ENCODE assay signal across 35 mouse cellular contexts in genomic region chr6:48763567-48764270, GRCm38 (mm10). TPM values are rescaled to one million over a fixed set of nuclear protein-coding genes. Genes with fewer than 3 reads are reported as not detected.
DNase-seq lines count a peak whose midpoint lies in the region; ATAC-seq lines count a peak whose summit lies in the region.
"Had no signal": no experiment of that assay in that cellular context is flagged by ENCODE, and none has a peak within 500 bp of the region (broad histone marks: within the 10 kb centered on the region; RNA-seq: fewer than 3 reads in every experiment).

No protein-coding gene starts in this region.

- H3K9ac ChIP-seq in midbrain, embryonic 14.5 days (replicated peaks; ENCODE audit: low read length) = no peak overlapping the region
- H3K9ac ChIP-seq in midbrain, embryonic 11.5 days (ENCODE audit: low read length) = no peak overlapping the region
- H3K9ac ChIP-seq: embryonic facial prominence, embryonic 12.5 days; heart, embryonic 13.5 days; limb, embryonic 15.5 days; liver, embryonic 13.5 days had no signal

- no peak overlapping the region for H3K4me2 ChIP-seq in midbrain, embryonic 14.5 days (ENCODE audit: low read length)
- no peak overlapping the region for H3K4me2 ChIP-seq in midbrain, embryonic 11.5 days
- H3K4me2 ChIP-seq: embryonic facial prominence, embryonic 12.5 days; heart, embryonic 13.5 days; limb, embryonic 15.5 days; liver, embryonic 13.5 days had no signal

- 91% methylated on average over 7 of the region's 7 CpGs for WGBS in heart, embryonic 10.5 days
- WGBS in midbrain, embryonic 14.5 days = 74% methylated on average over 7 of the region's 7 CpGs
- 87% methylated on average over 7 of the region's 7 CpGs for WGBS in midbrain, embryonic 11.5 days

- no peak overlapping the region for H3K4me3 ChIP-seq in heart, embryonic 10.5 days
- no peak overlapping the region for H3K4me3 ChIP-seq in midbrain, embryonic 14.5 days (replicated peaks; ENCODE audit: low read depth, low read length)
- no peak overlapping the region for H3K4me3 ChIP-seq in midbrain, embryonic 11.5 days (ENCODE audit: low read depth, low read length)
- H3K4me3 ChIP-seq: embryonic facial prominence, embryonic 12.5 days; gastrocnemius, adult 2 months; heart, embryonic 13.5 days; limb, embryonic 15.5 days; liver, embryonic 13.5 days; midbrain, embryonic 10.5 days; myocyte had no signal

- H3K27me3 ChIP-seq in heart, embryonic 10.5 days (ENCODE audit: insufficient read depth, poor library complexity, severe bottlenecking) = no peaks in the 10 kb centered on the region
- no peaks in the 10 kb centered on the region for H3K27me3 ChIP-seq in midbrain, embryonic 14.5 days (ENCODE audit: control insufficient read depth, insufficient read depth, low read length)
- H3K27me3 ChIP-seq in midbrain, embryonic 11.5 days (ENCODE audit: control insufficient read depth, insufficient read depth, low read length) = no peaks in the 10 kb centered on the region
- H3K27me3 ChIP-seq: embryonic facial prominence, embryonic 12.5 days; heart, embryonic 13.5 days; limb, embryonic 15.5 days; liver, embryonic 13.5 days had no signal

- no peak for ATAC-seq in midbrain, embryonic 14.5 days (ENCODE audit: low FRiP score, low TSS enrichment)
- no peak for ATAC-seq in midbrain, embryonic 11.5 days (ENCODE audit: low FRiP score)
- ATAC-seq in inflammation-experienced regulatory T-cells, adult 6 months = peak; percentile 54
- ATAC-seq: forebrain, embryonic 16.5 days; hindbrain, postnatal 0 days; intestine, postnatal 0 days had no signal

- no peaks in the 10 kb centered on the region for H3K4me1 ChIP-seq in heart, embryonic 10.5 days
- no peaks in the 10 kb centered on the region for H3K4me1 ChIP-seq in midbrain, embryonic 14.5 days (ENCODE audit: control insufficient read depth, insufficient read depth, low read length)
- H3K4me1 ChIP-seq in midbrain, embryonic 11.5 days (ENCODE audit: control insufficient read depth, insufficient read depth, low read length) = no peaks in the 10 kb centered on the region
- H3K4me1 ChIP-seq: embryonic facial prominence, embryonic 12.5 days; heart, embryonic 13.5 days; limb, embryonic 15.5 days; midbrain, embryonic 10.5 days had no signal

- DNase-seq in heart, embryonic 10.5 days (ENCODE audit: low spot score) = peak; percentile 47
- DNase-seq in heart, adult 8-10 months (ENCODE audit: low spot score) = no peak
- peak; percentile 36 for DNase-seq in midbrain, embryonic 14.5 days
- no peak for DNase-seq in midbrain, embryonic 11.5 days (ENCODE audit: low spot score, missing footprints)
- DNase-seq in CD4-positive, CD25-positive, alpha-beta regulatory T cell, adult 2 months (ENCODE audit: low read depth, low spot score) = peak; percentile 51
- DNase-seq in adrenal gland, postnatal 10 days = no peak
- DNase-seq: cerebellum, adult 11-12 months; cerebellum, adult 9-11 months; embryo, embryonic 11 days; gastrocnemius, adult 2 months; gastrocnemius, postnatal 36 days; heart, adult 18-20 months; heart, postnatal 10 days; kidney, postnatal 25 days; liver, embryonic 13.5 days; lung, adult 18-20 months; lung, postnatal 10 days; right cerebral cortex, postnatal 4 days; thymus, adult 18-20 months; thymus, postnatal 25 days had no signal

- no peaks in the 10 kb centered on the region for H3K36me3 ChIP-seq in heart, embryonic 10.5 days
- H3K36me3 ChIP-seq in midbrain, embryonic 14.5 days (ENCODE audit: control insufficient read depth, insufficient read depth, low read length) = no peaks in the 10 kb centered on the region
- no peaks in the 10 kb centered on the region for H3K36me3 ChIP-seq in midbrain, embryonic 11.5 days (ENCODE audit: control insufficient read depth, insufficient read depth, low read length)
- H3K36me3 ChIP-seq: embryonic facial prominence, embryonic 12.5 days; heart, embryonic 13.5 days; limb, embryonic 15.5 days; liver, embryonic 13.5 days; midbrain, embryonic 10.5 days had no signal

- no peaks in the 10 kb centered on the region for H3K9me3 ChIP-seq in heart, embryonic 10.5 days
- no peaks in the 10 kb centered on the region for H3K9me3 ChIP-seq in midbrain, embryonic 14.5 days (ENCODE audit: control insufficient read depth, low read length)
- H3K9me3 ChIP-seq in midbrain, embryonic 11.5 days (ENCODE audit: control insufficient read depth, low read length) = no peaks in the 10 kb centered on the region
- H3K9me3 ChIP-seq: embryonic facial prominence, embryonic 12.5 days; heart, embryonic 13.5 days; limb, embryonic 15.5 days; liver, embryonic 13.5 days; midbrain, embryonic 10.5 days had no signal

- no peak overlapping the region for H3K27ac ChIP-seq in heart, embryonic 10.5 days
- H3K27ac ChIP-seq in midbrain, embryonic 14.5 days (replicated peaks; ENCODE audit: low read depth, low read length) = no peak overlapping the region
- no peak overlapping the region for H3K27ac ChIP-seq in midbrain, embryonic 11.5 days (ENCODE audit: low read depth, low read length)
- H3K27ac ChIP-seq: embryonic facial prominence, embryonic 12.5 days; gastrocnemius, adult 2 months; heart, embryonic 13.5 days; hindbrain, postnatal 0 days; limb, embryonic 15.5 days; liver, embryonic 13.5 days; midbrain, embryonic 10.5 days; stomach, postnatal 0 days had no signal

RNA-seq across cellular contexts. Expression of gene Gimap3, which starts 6.9 kb away (rescaled TPM):
- 0.11 TPM in 1 of 2 replicates, not detected in the other for polyA plus RNA-seq in heart, embryonic 10.5 days (2016; fragmentation: Nextera tagmentation; extraction: Ambion mirVana)
- total RNA-seq in heart, adult 8-10 months (2022) = under 1 TPM; 0.53 to 0.86 (median 0.54) TPM
- not detected in 2 replicates for polyA plus RNA-seq in midbrain, embryonic 14.5 days (2014; fragmentation: Nextera tagmentation; extraction: Ambion mirVana)
- not detected in 2 replicates for polyA plus RNA-seq in midbrain, embryonic 11.5 days (2014; fragmentation: Nextera tagmentation; extraction: Ambion mirVana)
- 1,000 to 10,000 TPM; 1,096 to 1,768 (median 1,751) TPM for polyA plus RNA-seq in inflammation-experienced regulatory T-cells, adult 6 months (2017; shearing (Covaris generic))
- total RNA-seq in adrenal gland, postnatal 10 days (2021) = 1 to 10 TPM; 4.5 to 5.4 TPM
- total RNA-seq: gastrocnemius, adult 2 months; gastrocnemius, postnatal 36 days; hindbrain, postnatal 0 days; layer of hippocampus, adult 18-20 months; layer of hippocampus, postnatal 10 days; left cerebral cortex, adult 8-10 months; left cerebral cortex, postnatal 36 days; midbrain, postnatal 0 days had no signal
- polyA plus RNA-seq: embryonic facial prominence, embryonic 12.5 days; forebrain, embryonic 16.5 days; heart, embryonic 13.5 days; hindbrain, postnatal 0 days; limb, embryonic 15.5 days; midbrain, embryonic 10.5 days; midbrain, postnatal 0 days; myocyte had no signal

RNA-seq across cellular contexts. Expression of gene Gimap5, which starts 17.7 kb away (rescaled TPM):
- polyA plus RNA-seq in heart, embryonic 10.5 days (2016; fragmentation: Nextera tagmentation; extraction: Ambion mirVana) = 2.7 and 4.0 TPM in 2 replicates
- 1 to 10 TPM; 4.1 to 5.0 (median 4.5) TPM for total RNA-seq in heart, adult 8-10 months (2022)
- polyA plus RNA-seq in midbrain, embryonic 14.5 days (2014; fragmentation: Nextera tagmentation; extraction: Ambion mirVana) = 0.71 and 0.78 TPM in 2 replicates
- polyA plus RNA-seq in midbrain, embryonic 11.5 days (2014; fragmentation: Nextera tagmentation; extraction: Ambion mirVana) = 0.62 and 0.83 TPM in 2 replicates
- polyA plus RNA-seq in inflammation-experienced regulatory T-cells, adult 6 months (2017; shearing (Covaris generic)) = 100 to 1,000 TPM; 218 to 266 (median 236) TPM
- total RNA-seq in adrenal gland, postnatal 10 days (2021) = 10 to 100 TPM; 14.2 to 19.5 TPM
- polyA plus RNA-seq: myocyte had no signal

RNA-seq across cellular contexts. Expression of gene Gimap1, which starts 24.9 kb away (rescaled TPM):
- polyA plus RNA-seq in heart, embryonic 10.5 days (2016; fragmentation: Nextera tagmentation; extraction: Ambion mirVana) = 14.6 and 19.0 TPM in 2 replicates
- 1 to 10 TPM; 6.3 to 9.4 (median 8.0) TPM for total RNA-seq in heart, adult 8-10 months (2022)
- 2.8 and 5.2 TPM in 2 replicates for polyA plus RNA-seq in midbrain, embryonic 14.5 days (2014; fragmentation: Nextera tagmentation; extraction: Ambion mirVana)
- polyA plus RNA-seq in midbrain, embryonic 11.5 days (2014; fragmentation: Nextera tagmentation; extraction: Ambion mirVana) = 4.7 TPM in 2 replicates
- 100 to 1,000 TPM; 353 to 386 (median 354) TPM for polyA plus RNA-seq in inflammation-experienced regulatory T-cells, adult 6 months (2017; shearing (Covaris generic))
- 10 to 100 TPM; 18.7 to 24.2 TPM for total RNA-seq in adrenal gland, postnatal 10 days (2021)
- polyA plus RNA-seq: myocyte had no signal

RNA-seq across cellular contexts. Expression of gene Gimap7, which starts 45.3 kb away (rescaled TPM):
- polyA plus RNA-seq in heart, embryonic 10.5 days (2016; fragmentation: Nextera tagmentation; extraction: Ambion mirVana) = not detected in 2 replicates
- total RNA-seq in heart, adult 8-10 months (2022) = under 1 TPM in 3 of 4 experiments, not detected in 1; 0.22 to 0.78 (median 0.71) TPM
- not detected in 2 replicates for polyA plus RNA-seq in midbrain, embryonic 14.5 days (2014; fragmentation: Nextera tagmentation; extraction: Ambion mirVana)
- not detected in 2 replicates for polyA plus RNA-seq in midbrain, embryonic 11.5 days (2014; fragmentation: Nextera tagmentation; extraction: Ambion mirVana)
- 100 to 1,000 TPM; 458 to 769 (median 564) TPM for polyA plus RNA-seq in inflammation-experienced regulatory T-cells, adult 6 months (2017; shearing (Covaris generic))
- 1 to 10 TPM in 1 of 2 experiments, under 1 TPM in 1; 0.96 to 1.6 TPM for total RNA-seq in adrenal gland, postnatal 10 days (2021)
- total RNA-seq: gastrocnemius, adult 2 months; gastrocnemius, postnatal 36 days; heart, postnatal 10 days; hindbrain, postnatal 0 days; layer of hippocampus, adult 18-20 months; layer of hippocampus, postnatal 10 days; left cerebral cortex, adult 8-10 months; left cerebral cortex, postnatal 36 days; midbrain, postnatal 0 days had no signal
- polyA plus RNA-seq: embryonic facial prominence, embryonic 12.5 days; forebrain, embryonic 16.5 days; heart, embryonic 13.5 days; hindbrain, postnatal 0 days; limb, embryonic 15.5 days; midbrain, embryonic 10.5 days; midbrain, postnatal 0 days; myocyte; stomach, postnatal 0 days had no signal

RNA-seq across cellular contexts. Expression of gene Gm28053, which starts 45.3 kb away (rescaled TPM):
- 1.9 and 2.5 TPM in 2 replicates for polyA plus RNA-seq in heart, embryonic 10.5 days (2016; fragmentation: Nextera tagmentation; extraction: Ambion mirVana)
- 1 to 10 TPM; 2.7 to 5.0 (median 4.3) TPM for total RNA-seq in heart, adult 8-10 months (2022)
- polyA plus RNA-seq in midbrain, embryonic 14.5 days (2014; fragmentation: Nextera tagmentation; extraction: Ambion mirVana) = 1.00 TPM in 1 of 2 replicates, not detected in the other
- 0.75 and 1.3 TPM in 2 replicates for polyA plus RNA-seq in midbrain, embryonic 11.5 days (2014; fragmentation: Nextera tagmentation; extraction: Ambion mirVana)
- polyA plus RNA-seq in inflammation-experienced regulatory T-cells, adult 6 months (2017; shearing (Covaris generic)) = 10 to 100 TPM; 58.9 to 85.2 (median 59.9) TPM
- total RNA-seq in adrenal gland, postnatal 10 days (2021) = 10 to 100 TPM in 1 of 2 experiments, 1 to 10 TPM in 1; 9.1 to 10.3 TPM
- total RNA-seq: gastrocnemius, postnatal 36 days; hindbrain, postnatal 0 days; layer of hippocampus, postnatal 10 days; left cerebral cortex, postnatal 36 days; midbrain, postnatal 0 days had no signal
- polyA plus RNA-seq: embryonic facial prominence, embryonic 12.5 days; forebrain, embryonic 16.5 days; hindbrain, postnatal 0 days; midbrain, postnatal 0 days; myocyte had no signal

Comparison
In these comparisons a context has a peak if more than half of its experiments do, and no peak if none do; other contexts are left out.
1. DNase-seq: peak in heart, embryonic 10.5 days (single experiment), midbrain, embryonic 14.5 days (single experiment) and CD4-positive, CD25-positive, alpha-beta regulatory T cell, adult 2 months (single experiment); none in heart, adult 8-10 months (single experiment), midbrain, embryonic 11.5 days (single experiment) and adrenal gland, postnatal 10 days (single experiment).
2. RNA of gene Gimap3, which starts 6.9 kb away (polyA plus RNA-seq): 1,096 to 1,768 TPM in inflammation-experienced regulatory T-cells, adult 6 months; 0.11 TPM in heart, embryonic 10.5 days, not detected in midbrain, embryonic 14.5 days and not detected in midbrain, embryonic 11.5 days; every median in the first group is over 100 times any median in the second.
3. RNA of gene Gimap5, which starts 17.7 kb away (polyA plus RNA-seq): 218 to 266 TPM in inflammation-experienced regulatory T-cells, adult 6 months; 2.7 to 4.0 TPM in heart, embryonic 10.5 days, 0.62 to 0.83 TPM in midbrain, embryonic 11.5 days and 0.71 to 0.78 TPM in midbrain, embryonic 14.5 days; every median in the first group is over 10 times any median in the second.
4. RNA of gene Gimap1, which starts 24.9 kb away (polyA plus RNA-seq): 353 to 386 TPM in inflammation-experienced regulatory T-cells, adult 6 months; 14.6 to 19.0 TPM in heart, embryonic 10.5 days, 2.8 to 5.2 TPM in midbrain, embryonic 14.5 days and 4.7 TPM in midbrain, embryonic 11.5 days; every median in the first group is over 10 times any median in the second.